Mouse (Mus musculus): Measurements from ENCODE around the gene Mt3. TPM values are rescaled to one million over a fixed set of nuclear protein-coding genes. Genes with fewer than 3 reads are reported as not detected.
"Not testable (repeated sequence)": the region's sequence is repeated elsewhere in the genome, so short reads cannot be mapped to it uniquely, and the experiment has no call there.

The Mt3 gene
- polyA plus RNA-seq, 1 experiment from 2014 or later = 3.6 TPM

GRCm38 (mm10) chr8:94127711-94128110 lies 24.7 kb upstream of the Mt3 start:
- no peak overlapping the region for H3K4me3 ChIP-seq (replicated peaks)
- no peak overlapping the region for H3K27ac ChIP-seq
- no peaks in the 10 kb centered on the region for H3K4me1 ChIP-seq
- ATAC-seq (ENCODE audit: insufficient read depth, low FRiP score, low read depth) = no peak
- H3K36me3 ChIP-seq = no peaks in the 10 kb centered on the region
- no peak overlapping the region for H3K9ac ChIP-seq
- no peak overlapping the region for H3K4me2 ChIP-seq
- no peaks in the 10 kb centered on the region for H3K27me3 ChIP-seq (replicated peaks)
- H3K9me3 ChIP-seq = no peaks in the 10 kb centered on the region
- WGBS = 80% methylated on average over 6 of the region's 6 CpGs

- H3K36me3 ChIP-seq = no peaks in the 10 kb centered on the region
- H3K4me1 ChIP-seq = no peaks in the 10 kb centered on the region
- no peak overlapping the region for H3K27ac ChIP-seq
- H3K9me3 ChIP-seq = no peaks in the 10 kb centered on the region
- H3K27me3 ChIP-seq (replicated peaks) = no peaks in the 10 kb centered on the region
- WGBS = 84% methylated on average over 6 of the region's 6 CpGs
- no peak for ATAC-seq (ENCODE audit: insufficient read depth, low FRiP score, low read depth)
- H3K4me2 ChIP-seq = no peak overlapping the region
- no peak overlapping the region for H3K4me3 ChIP-seq (replicated peaks)
- H3K9ac ChIP-seq = no peak overlapping the region
Measured at GRCm38 (mm10) chr8:94129133-94129789, 23.1 kb upstream of the Mt3 start.

- Histone ChIP-seq H3K9ac (no peak overlapping the region), H3K4me2 (no peak overlapping the region), H3K36me3 (no peaks in the 10 kb centered on the region), H3K4me1 (no peaks in the 10 kb centered on the region), H3K27ac (no peak overlapping the region), H3K27me3 (replicated peaks) (no peaks in the 10 kb centered on the region), H3K4me3 (replicated peaks) (no peak overlapping the region), H3K9me3 (no peaks in the 10 kb centered on the region)
- 90% methylated on average over 4 of the region's 4 CpGs for WGBS
- ATAC-seq (ENCODE audit: insufficient read depth, low FRiP score, low read depth) = no peak
Measured at GRCm38 (mm10) chr8:94130126-94130525, 22.3 kb upstream of the Mt3 start.

GRCm38 (mm10) chr8:94132096-94132495 lies 20.3 kb upstream of the Mt3 start:
- Histone ChIP-seq H3K27me3 (replicated peaks) (no peaks in the 10 kb centered on the region), H3K9me3 (no peaks in the 10 kb centered on the region), H3K9ac (no peak overlapping the region), H3K36me3 (no peaks in the 10 kb centered on the region), H3K4me1 (no peaks in the 10 kb centered on the region), H3K27ac (no peak overlapping the region), H3K4me2 (no peak overlapping the region), H3K4me3 (replicated peaks) (no peak overlapping the region)
- ATAC-seq (ENCODE audit: insufficient read depth, low FRiP score, low read depth) = no peak
- 61% methylated on average over 5 of the region's 5 CpGs for WGBS

GRCm38 (mm10) chr8:94134601-94135000 lies 17.8 kb upstream of the Mt3 start:
- ATAC-seq (ENCODE audit: insufficient read depth, low FRiP score, low read depth); H3K27ac ChIP-seq; H3K4me3 ChIP-seq (replicated peaks); H3K9ac ChIP-seq; H3K36me3 ChIP-seq; H3K27me3 ChIP-seq (replicated peaks); H3K4me2 ChIP-seq; H3K9me3 ChIP-seq; H3K4me1 ChIP-seq: not testable (repeated sequence)
- 42% methylated on average over 3 of the region's 3 CpGs for WGBS

- no peak overlapping the region for H3K4me3 ChIP-seq (replicated peaks)
- 89% methylated on average over 6 of the region's 6 CpGs for WGBS
- no peaks in the 10 kb centered on the region for H3K36me3 ChIP-seq
- no peak overlapping the region for H3K9ac ChIP-seq
- no peaks in the 10 kb centered on the region for H3K4me1 ChIP-seq
- no peak overlapping the region for H3K4me2 ChIP-seq
- H3K27ac ChIP-seq = no peak overlapping the region
- no peak for ATAC-seq (ENCODE audit: insufficient read depth, low FRiP score, low read depth)
- no peaks in the 10 kb centered on the region for H3K9me3 ChIP-seq
- no peaks in the 10 kb centered on the region for H3K27me3 ChIP-seq (replicated peaks)
Measured at GRCm38 (mm10) chr8:94135556-94135955, 16.9 kb upstream of the Mt3 start.

DNA sequence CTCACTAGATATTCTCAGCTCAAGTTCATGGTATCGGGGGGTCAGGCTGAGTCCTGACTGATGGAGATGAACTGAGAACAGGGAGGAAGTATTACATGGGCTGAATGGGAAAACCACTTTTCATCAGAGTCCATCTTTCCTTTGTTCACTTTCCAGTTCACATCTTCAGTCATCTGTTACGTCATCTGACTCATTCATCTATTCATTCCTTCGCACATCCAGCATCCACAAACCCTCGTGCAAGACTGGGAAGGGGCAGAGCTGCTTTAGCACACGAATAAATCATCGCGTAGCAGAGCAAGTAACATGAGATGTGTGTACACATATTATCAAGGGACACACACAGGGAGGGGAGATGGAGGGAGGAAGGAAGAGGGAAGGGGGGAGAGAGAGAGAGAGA lies 16.2 kb upstream of the Mt3 start:
- Histone ChIP-seq H3K4me2 (no peak overlapping the region), H3K36me3 (no peaks in the 10 kb centered on the region), H3K4me3 (replicated peaks) (no peak overlapping the region), H3K9ac (no peak overlapping the region), H3K4me1 (no peaks in the 10 kb centered on the region), H3K9me3 (no peaks in the 10 kb centered on the region), H3K27me3 (replicated peaks) (no peaks in the 10 kb centered on the region), H3K27ac (no peak overlapping the region)
- 59% methylated on average over 7 of the region's 7 CpGs for WGBS
- no peak for ATAC-seq (ENCODE audit: insufficient read depth, low FRiP score, low read depth)

GRCm38 (mm10) chr8:94136933-94137332 lies 15.5 kb upstream of the Mt3 start, which contains the start of gene Mt4:
Mt4 (plus strand) TSS chr8:94137197.
- Histone ChIP-seq H3K9ac (no peak within 1 kb of the TSS), H3K9me3 (no peaks in the 10 kb centered on the region), H3K4me2 (no peak within 1 kb of the TSS), H3K36me3 (no peaks in the 10 kb centered on the region), H3K4me1 (no peaks in the 10 kb centered on the region), H3K4me3 (replicated peaks) (no peak within 1 kb of the TSS), H3K27me3 (replicated peaks) (no peaks in the 10 kb centered on the region), H3K27ac (no peak within 1 kb of the TSS)
- no peak for ATAC-seq (ENCODE audit: insufficient read depth, low FRiP score, low read depth)
- 25% methylated on average over 6 of the region's 6 CpGs for WGBS

DNA sequence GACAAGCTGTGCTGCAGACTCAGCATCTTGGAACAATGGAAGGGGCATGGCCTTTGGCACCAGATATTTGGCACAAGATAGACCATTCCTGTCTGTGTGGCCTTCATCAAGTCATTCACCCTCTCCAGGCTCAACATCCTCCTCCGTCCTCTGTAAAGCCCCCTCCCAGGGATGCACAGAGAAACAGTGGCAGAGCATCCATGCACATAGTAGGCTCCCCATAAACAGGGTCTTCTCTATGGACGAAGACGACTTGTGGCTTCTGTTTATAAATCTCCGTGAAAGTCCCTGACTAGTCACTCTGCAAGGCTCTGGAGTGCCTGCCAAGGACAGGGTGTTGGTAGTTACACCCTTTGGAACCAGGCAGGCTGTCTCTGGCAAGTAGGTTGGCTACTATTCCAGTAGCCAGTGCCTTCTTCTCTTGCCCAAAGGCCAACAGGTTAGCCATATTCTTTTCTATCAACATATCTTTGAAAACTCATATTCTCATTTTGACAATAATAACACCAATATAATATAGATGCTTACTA lies 12.1 kb upstream of the Mt3 start:
- ATAC-seq (ENCODE audit: insufficient read depth, low FRiP score, low read depth) = no peak
- H3K27me3 ChIP-seq (replicated peaks) = no peaks in the 10 kb centered on the region
- H3K9me3 ChIP-seq = no peaks in the 10 kb centered on the region
- H3K4me1 ChIP-seq = no peaks in the 10 kb centered on the region
- H3K4me3 ChIP-seq (replicated peaks) = no peak overlapping the region
- no peak overlapping the region for H3K9ac ChIP-seq
- H3K27ac ChIP-seq = no peak overlapping the region
- 83% methylated on average over 4 of the region's 4 CpGs for WGBS
- H3K36me3 ChIP-seq = no peaks in the 10 kb centered on the region
- no peak overlapping the region for H3K4me2 ChIP-seq

GRCm38 (mm10) chr8:94148236-94148635 lies 4.2 kb upstream of the Mt3 start:
- Histone ChIP-seq H3K4me3 (replicated peaks) (no peak overlapping the region), H3K36me3 (no peaks in the 10 kb centered on the region), H3K9me3 (no peaks in the 10 kb centered on the region), H3K27ac (no peak overlapping the region), H3K27me3 (replicated peaks) (peaks cover 9% of the 10 kb centered on the region; the same call in 1 of the 2 replicates), H3K4me1 (peaks cover 7% of the 10 kb centered on the region), H3K4me2 (no peak overlapping the region), H3K9ac (no peak overlapping the region)
- WGBS = 36% methylated on average over 5 of the region's 5 CpGs
- ATAC-seq (ENCODE audit: insufficient read depth, low FRiP score, low read depth) = no peak

GRCm38 (mm10) chr8:94150925-94151324 lies 1.5 kb upstream of the Mt3 start:
- Histone ChIP-seq H3K9ac (no peak overlapping the region), H3K4me2 (no peak overlapping the region), H3K4me3 (replicated peaks) (no peak overlapping the region), H3K9me3 (no peaks in the 10 kb centered on the region), H3K36me3 (no peaks in the 10 kb centered on the region), H3K27me3 (replicated peaks) (peaks cover 14% of the 10 kb centered on the region; the same call in 1 of the 2 replicates), H3K4me1 (peaks cover 7% of the 10 kb centered on the region), H3K27ac (no peak overlapping the region)
- no peak for ATAC-seq (ENCODE audit: insufficient read depth, low FRiP score, low read depth)
- WGBS = 77% methylated on average over 5 of the region's 5 CpGs

DNA sequence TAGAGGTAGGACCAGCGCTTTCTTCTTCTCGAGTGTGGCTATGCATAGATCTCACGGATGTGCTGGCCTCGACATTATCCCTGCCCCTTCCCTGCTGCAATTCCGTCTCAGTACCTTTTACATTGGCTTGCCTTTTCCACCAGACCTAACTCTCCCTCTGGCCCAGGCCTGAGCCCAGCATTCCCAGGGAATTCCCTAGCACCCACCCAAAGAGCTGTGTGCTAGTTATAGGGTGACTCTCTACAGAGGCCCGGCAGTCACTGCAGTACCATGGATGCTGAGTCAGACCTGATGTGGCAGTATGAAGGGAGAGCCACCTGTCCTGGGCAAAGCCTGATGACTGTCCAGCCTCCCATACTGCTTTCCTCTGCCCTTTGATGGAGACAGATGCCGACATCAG lies 1.0 kb downstream of the Mt3 start:
- ATAC-seq (ENCODE audit: insufficient read depth, low FRiP score, low read depth) = no peak
- Histone ChIP-seq H3K36me3 (no peaks in the 10 kb centered on the region), H3K27ac (no peak overlapping the region), H3K4me3 (replicated peaks) (no peak overlapping the region), H3K27me3 (replicated peaks) (peaks cover 14% of the 10 kb centered on the region; the same call in 1 of the 2 replicates), H3K9me3 (no peaks in the 10 kb centered on the region), H3K4me1 (peaks cover 7% of the 10 kb centered on the region), H3K9ac (no peak overlapping the region), H3K4me2 (peak overlapping the region; percentile 59; the same call in 1 of the 2 replicates)
- WGBS = 33% methylated on average over 7 of the region's 7 CpGs
